Mouse (Mus musculus) inflammation-experienced regulatory T-cells, adult 6 months (primary cell): ENCODE measurements around the gene Dnajc22. TPM values are rescaled to one million over a fixed set of nuclear protein-coding genes. Genes with fewer than 3 reads are reported as not detected.
A peak's percentile ranks its signal among the peaks of the same experiment; 100 is the strongest.
"Not testable (repeated sequence)": the region's sequence is repeated elsewhere in the genome, so short reads cannot be mapped to it uniquely, and the experiment has no call there.

Source experiments
- ATAC-seq: one replicate; pipeline ENCODE4 v1.8.0; 2017
- polyA plus RNA-seq, 3 experiments: library from polyadenylated mRNA; unstranded; fragments of 100-300 nt; shearing (Covaris generic); gene quantifications; one replicate each; pipeline ENCODE4 v1.2.1; 2017

The Dnajc22 gene
- not detected for polyA plus RNA-seq

- ATAC-seq, result no peak
Observed at GRCm38 (mm10) chr15:99092870-99093269, at the start of gene Dnajc22. TSS of gene Dnajc22 (plus strand) at chr15:99093170.

- no peak for ATAC-seq
Observed at GRCm38 (mm10) chr15:99044854-99045253, 48.1 kb upstream of the Dnajc22 start.

DNA sequence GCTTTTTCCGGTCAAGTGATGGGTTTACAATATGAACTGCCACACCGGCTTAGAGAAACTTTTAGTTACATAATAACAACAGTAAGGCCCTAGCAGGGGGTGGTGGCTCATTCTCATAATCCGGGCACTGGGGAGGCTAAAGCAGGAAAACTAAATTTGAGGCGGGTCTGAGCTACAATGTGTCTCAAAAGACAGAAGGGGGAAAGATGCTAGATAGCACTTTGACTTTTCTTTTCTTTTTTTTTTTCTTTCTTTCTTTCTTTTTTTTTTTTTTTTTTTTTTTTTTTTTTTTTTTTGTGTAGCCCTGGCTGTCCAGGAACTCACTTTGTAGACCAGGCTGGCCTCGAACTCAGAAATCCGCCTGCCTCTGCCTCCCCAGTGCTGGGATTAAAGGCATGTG is 47.2 kb upstream of the Dnajc22 start:
- not testable (repeated sequence) for ATAC-seq

DNA sequence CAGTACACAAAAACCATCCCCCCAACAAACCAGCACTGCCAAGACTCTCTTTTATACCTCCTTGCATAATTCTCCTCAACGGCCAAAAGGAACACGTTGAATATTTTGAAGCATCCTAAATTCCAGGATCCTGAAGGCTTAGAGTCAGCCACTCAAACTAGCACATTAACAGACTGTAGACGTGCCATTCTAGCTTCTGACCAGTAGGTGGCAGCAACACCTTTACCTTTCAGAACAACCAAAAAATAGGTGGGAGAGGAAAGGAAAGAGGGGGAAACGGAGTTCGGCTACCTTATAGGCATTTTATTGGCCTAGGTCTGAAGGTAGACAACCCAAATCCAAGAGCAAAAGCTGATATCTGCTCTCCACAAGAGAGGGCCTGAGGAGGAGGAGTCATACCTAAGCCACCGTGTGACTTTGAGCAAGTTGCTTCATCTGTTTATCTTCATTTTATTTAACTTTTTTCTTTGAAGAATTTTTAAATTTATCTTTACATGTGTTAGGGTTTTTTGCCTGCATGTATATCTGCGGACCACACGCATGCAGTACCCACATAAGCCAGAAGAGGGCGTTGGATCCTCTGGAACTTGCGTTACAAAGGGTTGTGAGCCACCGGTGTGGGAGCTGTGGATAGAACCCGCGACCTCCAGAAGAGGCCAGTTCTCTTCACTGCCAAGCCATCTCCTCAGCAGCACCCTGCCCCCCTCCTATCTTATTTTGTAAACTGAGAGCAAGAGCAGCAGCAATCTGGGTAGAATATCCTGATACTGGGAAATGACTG is 43.3 kb upstream of the Dnajc22 start:
- ATAC-seq, result peak; percentile 32

- no peak for ATAC-seq
Observed at GRCm38 (mm10) chr15:99053373-99053772, 39.6 kb upstream of the Dnajc22 start.

GRCm38 (mm10) chr15:99055040-99055439 is 37.9 kb upstream of the Dnajc22 start, which contains the start of gene Prph:
TSS of gene Prph (plus strand) at chr15:99055174.
- ATAC-seq, result no peak

DNA sequence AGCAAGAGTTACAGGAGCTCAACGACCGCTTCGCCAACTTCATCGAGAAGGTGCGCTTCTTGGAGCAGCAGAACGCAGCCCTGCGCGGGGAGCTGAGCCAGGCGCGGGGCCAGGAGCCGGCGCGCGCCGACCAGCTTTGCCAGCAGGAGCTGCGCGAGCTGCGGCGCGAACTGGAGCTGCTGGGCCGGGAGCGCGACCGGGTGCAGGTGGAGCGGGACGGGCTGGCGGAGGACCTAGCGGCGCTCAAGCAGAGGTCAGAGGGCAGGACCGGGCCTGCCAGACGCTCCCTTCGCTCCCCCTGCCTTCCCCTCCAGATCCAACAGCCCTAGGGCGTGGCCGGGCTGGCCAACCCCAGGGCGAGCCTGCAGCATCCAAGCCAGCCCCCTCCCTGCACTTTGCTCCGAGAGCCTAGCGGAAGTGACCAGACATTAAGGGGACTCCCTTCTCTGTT is 37.4 kb upstream of the Dnajc22 start:
- no peak for ATAC-seq

- ATAC-seq, result no peak
Observed at GRCm38 (mm10) chr15:99056332-99056731, 36.6 kb upstream of the Dnajc22 start.

- peak; percentile 82 for ATAC-seq
Observed at GRCm38 (mm10) chr15:99065557-99066165, 27.3 kb upstream of the Dnajc22 start.

GRCm38 (mm10) chr15:99071988-99072387 is 21.0 kb upstream of the Dnajc22 start:
- no peak for ATAC-seq

- ATAC-seq, result peak; percentile 22
Observed at GRCm38 (mm10) chr15:99074019-99074599, 18.9 kb upstream of the Dnajc22 start, which contains the start of gene Troap. TSS of gene Troap (plus strand) at chr15:99074575.

GRCm38 (mm10) chr15:99074600-99075333 is 18.2 kb upstream of the Dnajc22 start:
- peak; percentile 98 for ATAC-seq

DNA sequence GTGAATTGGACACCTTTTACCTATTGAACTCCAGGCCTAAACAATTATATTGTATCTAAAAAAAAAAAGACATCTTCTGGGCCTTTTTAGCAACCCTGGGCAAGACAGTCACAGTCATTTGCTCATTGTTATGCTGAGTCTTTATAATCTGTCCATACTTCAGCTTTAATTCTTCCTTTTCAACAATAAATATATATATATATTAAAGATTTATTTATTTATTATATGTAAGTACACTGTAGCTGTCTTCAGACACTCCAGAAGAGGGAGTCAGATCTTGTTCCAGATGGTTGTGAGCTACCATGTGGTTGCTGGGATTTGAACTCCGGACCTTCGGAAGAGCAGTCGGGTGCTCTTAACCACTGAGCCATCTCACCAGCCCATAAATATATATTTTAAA is 17.0 kb upstream of the Dnajc22 start:
- not testable (repeated sequence) for ATAC-seq

- no peak for ATAC-seq
Observed at GRCm38 (mm10) chr15:99078181-99078910, 14.6 kb upstream of the Dnajc22 start.

DNA sequence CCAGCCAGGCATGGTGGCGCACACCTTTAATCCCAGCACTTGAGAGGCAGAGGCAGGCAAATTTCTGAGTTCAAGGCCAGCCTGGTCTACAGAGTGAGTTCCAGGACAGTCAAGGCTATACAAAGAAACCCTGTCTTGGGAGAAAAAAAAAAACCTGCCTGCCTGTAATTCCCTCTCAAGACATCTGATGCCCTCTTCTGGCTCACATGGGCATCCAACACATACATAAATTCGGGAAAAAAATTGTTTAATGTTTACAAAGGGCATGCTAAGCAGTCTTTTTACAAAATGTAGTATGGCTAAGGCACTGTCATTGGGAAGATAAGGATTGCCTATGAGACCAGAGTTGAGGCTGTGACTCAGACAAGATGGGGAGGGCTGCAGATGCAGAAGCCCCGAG is 13.2 kb upstream of the Dnajc22 start:
- no peak for ATAC-seq

GRCm38 (mm10) chr15:99082322-99082721 is 10.6 kb upstream of the Dnajc22 start:
- ATAC-seq, result no peak

- no peak for ATAC-seq
Observed at GRCm38 (mm10) chr15:99082840-99083239, 10.1 kb upstream of the Dnajc22 start.

DNA sequence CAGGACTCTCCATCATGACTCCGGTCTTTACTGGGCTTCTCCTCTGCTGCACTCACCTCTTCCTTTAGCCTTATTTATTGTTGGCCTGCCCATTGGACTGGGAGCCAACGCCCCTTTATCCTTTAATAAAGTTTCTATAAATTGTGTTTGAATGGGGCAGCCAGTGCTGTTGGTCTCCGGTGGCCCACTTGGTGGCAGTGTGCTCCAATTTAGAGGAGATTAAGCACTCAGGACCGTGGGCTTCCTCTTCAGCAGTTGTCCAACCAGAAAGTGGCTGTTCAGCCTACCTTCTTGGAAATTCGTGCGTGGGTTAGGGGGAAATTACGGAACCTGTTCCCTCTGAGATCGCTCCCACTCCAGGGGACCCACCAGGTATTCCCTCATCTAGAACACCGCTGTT is 9.7 kb upstream of the Dnajc22 start:
- ATAC-seq, result no peak

DNA sequence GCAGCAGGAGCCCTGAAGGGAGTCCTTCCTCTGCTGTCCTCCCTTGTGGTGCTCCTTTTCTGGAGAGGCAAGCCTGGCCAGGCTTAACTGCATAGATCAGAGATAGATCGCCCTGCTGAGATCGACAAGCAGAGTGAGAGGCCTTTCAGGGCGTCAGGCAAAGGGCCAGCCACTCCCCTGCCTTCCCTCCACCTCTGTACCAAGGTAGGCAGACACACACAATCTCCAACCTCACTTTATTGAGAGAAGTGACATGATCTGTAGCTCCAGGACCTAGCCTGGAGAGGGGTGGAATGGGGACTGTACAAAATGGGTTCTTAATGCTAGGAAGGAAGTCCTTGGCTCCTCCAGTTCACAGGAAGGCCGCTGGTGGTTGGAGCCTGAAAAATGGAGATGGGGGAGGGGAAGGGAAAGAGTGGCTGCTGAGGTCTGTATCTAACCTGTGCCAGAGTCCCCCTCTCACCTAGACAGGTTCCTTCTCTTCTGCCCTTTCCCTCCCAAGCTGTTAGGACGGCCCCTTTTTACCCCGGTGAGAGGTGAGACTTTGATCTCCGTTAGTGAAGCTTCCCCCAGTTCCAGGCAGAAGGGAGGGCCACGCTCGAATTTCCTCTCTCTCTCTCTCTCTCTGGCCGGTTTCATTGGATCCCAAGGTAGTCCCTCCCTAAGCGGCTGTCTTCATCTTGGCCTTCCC is 9.0 kb upstream of the Dnajc22 start:
- no peak for ATAC-seq

GRCm38 (mm10) chr15:99084618-99085017 is 8.4 kb upstream of the Dnajc22 start:
- no peak for ATAC-seq

DNA sequence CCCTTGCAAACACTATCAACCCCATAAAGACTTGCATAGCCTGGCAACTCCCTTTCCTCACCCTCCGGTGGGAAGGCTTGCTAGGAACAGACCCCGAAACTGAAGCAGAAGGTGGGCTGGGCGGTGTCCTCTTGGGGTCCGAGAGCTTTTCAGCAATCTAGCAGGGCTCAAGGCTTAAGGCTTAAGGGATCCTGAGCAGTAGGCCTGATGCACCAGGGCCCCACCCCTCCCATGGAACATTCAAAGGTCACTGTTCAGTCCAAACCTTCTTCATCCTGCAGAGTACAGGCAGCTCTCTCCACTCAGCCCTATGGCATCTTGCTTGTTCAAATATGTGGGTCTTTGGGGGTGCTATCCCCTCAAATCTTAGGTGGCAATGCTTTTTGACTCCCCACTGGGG is 7.0 kb upstream of the Dnajc22 start:
- no peak for ATAC-seq
